Mouse (Mus musculus): ENCODE measurements around the gene Hspa8. TPM values are rescaled to one million over a fixed set of nuclear protein-coding genes. Genes with fewer than 3 reads are reported as not detected.
"Not testable (repeated sequence)": the region's sequence is repeated elsewhere in the genome, so short reads cannot be mapped to it uniquely, and the experiment has no call there.

Hspa8 gene
- polyA plus RNA-seq, 1 experiment from 2014 or later = 3,140 TPM

DNA sequence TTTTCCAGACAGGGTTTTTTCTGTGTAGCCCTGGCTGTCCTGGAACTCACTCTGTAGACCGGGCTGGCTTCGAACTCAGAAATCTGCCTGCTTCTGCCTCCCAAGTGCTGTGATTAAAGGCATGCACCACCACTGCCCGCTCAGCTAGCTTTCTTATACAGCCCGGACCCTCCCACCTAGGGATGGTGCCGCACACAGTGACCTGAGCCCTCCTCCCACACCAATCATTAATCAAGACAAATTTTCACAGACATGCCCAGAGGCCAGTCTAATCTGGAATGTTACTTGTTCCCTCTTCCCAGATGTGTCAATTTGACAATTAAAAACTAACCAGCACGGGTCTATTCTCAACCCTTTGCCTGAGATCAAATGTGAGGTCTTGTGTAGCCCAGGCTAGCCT is 27.6 kb upstream of the Hspa8 start:
- 77% methylated on average over 6 of the region's 6 CpGs for WGBS
- ATAC-seq (ENCODE audit: low FRiP score, low read depth); H3K36me3 ChIP-seq; H3K4me1 ChIP-seq (replicated peaks); H3K4me2 ChIP-seq; H3K27ac ChIP-seq (replicated peaks); H3K9me3 ChIP-seq; H3K9ac ChIP-seq; H3K4me3 ChIP-seq; H3K27me3 ChIP-seq: not testable (repeated sequence)

DNA sequence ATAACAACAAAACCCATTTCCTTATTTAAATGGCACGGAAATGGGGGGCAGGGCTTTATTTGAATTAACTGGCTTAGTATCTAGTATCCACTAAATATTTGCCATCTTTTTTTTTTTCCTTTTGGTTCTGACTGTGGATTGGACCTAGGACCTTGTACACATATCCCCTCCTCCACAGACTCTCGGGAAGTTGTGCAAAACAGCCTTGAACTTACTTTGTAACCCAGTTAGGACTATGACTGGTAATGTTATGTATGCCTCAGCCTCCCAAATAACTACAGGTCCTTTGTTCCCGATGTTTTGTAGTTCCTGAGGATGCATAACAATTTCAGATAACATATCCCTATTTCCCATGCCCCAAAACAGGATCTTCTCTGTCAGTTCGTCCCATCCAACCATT is 26.9 kb upstream of the Hspa8 start:
- H3K4me2 ChIP-seq = no peak overlapping the region
- no peaks in the 10 kb centered on the region for H3K9me3 ChIP-seq
- WGBS = 89% methylated on average over 4 of the region's 4 CpGs
- no peak for ATAC-seq (ENCODE audit: low FRiP score, low read depth)
- H3K4me3 ChIP-seq = no peak overlapping the region
- no peak overlapping the region for H3K9ac ChIP-seq
- no peak overlapping the region for H3K27ac ChIP-seq (replicated peaks)
- H3K27me3 ChIP-seq = no peaks in the 10 kb centered on the region
- H3K36me3 ChIP-seq = no peaks in the 10 kb centered on the region
- H3K4me1 ChIP-seq (replicated peaks) = no peaks in the 10 kb centered on the region

DNA sequence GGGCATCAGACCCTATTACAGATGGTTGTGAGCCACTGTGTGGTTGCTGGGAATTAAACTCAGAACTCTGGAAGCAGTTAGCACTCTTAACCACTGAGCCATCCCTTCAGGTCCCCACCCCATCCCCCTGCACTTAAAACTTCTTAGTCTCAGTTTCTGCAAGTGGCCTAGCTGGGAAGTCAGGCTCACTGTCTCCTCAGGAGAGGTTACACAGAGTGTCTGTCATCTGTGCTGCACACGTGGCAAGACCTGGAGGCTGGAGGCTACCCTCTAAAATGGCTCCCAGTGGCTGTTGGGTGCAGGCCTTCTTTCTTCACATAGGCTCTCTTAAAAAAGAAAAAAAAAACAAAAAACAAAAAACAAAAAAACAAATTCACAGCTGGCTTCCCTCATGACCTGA is 24.7 kb upstream of the Hspa8 start:
- no peak overlapping the region for H3K4me3 ChIP-seq
- no peaks in the 10 kb centered on the region for H3K36me3 ChIP-seq
- no peaks in the 10 kb centered on the region for H3K27me3 ChIP-seq
- H3K4me1 ChIP-seq (replicated peaks) = no peaks in the 10 kb centered on the region
- no peak overlapping the region for H3K9ac ChIP-seq
- no peak overlapping the region for H3K27ac ChIP-seq (replicated peaks)
- no peak for ATAC-seq (ENCODE audit: low FRiP score, low read depth)
- no peak overlapping the region for H3K4me2 ChIP-seq
- WGBS = 61% methylated on average over 1 of the region's 1 CpGs
- H3K9me3 ChIP-seq = no peaks in the 10 kb centered on the region

DNA sequence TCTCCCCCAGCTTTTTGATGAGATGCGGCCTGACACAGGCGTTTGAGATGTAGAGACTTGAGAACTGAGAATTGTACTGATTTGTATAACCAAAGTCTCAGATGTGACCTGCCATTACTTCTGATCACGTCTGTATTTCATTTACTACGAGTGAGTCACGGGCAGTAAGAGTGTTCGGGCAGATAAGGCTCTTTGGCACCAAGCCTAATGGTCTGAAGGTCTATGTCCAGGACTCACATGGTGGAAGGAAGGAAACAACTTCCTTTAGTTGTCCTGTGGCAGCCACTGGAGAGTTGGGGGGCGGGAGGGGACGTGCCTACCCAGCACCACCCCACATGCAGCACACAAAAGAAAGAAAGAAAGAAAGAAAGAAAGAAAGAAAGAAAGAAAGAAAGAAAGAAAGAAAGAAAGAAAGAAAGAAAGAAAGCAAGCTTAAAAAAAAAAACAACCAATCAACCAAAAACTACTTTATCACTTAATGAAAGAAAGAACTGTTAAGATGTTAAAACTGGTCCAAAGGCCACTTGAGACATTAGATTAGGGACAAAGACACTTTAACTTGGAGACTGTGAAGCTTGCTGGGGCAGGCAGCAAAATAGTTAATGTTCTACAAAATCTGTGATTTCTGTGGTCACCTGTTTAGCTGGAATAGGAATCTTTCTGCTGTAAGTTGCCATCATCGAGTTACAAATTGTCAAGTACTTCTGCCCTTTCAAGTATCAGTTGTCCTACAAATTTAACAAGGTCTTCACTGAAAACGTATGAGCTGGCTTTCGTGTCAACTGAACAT is 24.1 kb upstream of the Hspa8 start:
- no peaks in the 10 kb centered on the region for H3K9me3 ChIP-seq
- H3K9ac ChIP-seq = no peak overlapping the region
- no peak overlapping the region for H3K27ac ChIP-seq (replicated peaks)
- no peak overlapping the region for H3K4me3 ChIP-seq
- no peak for ATAC-seq (ENCODE audit: low FRiP score, low read depth)
- H3K36me3 ChIP-seq = no peaks in the 10 kb centered on the region
- 71% methylated on average over 11 of the region's 11 CpGs for WGBS
- H3K4me1 ChIP-seq (replicated peaks) = no peaks in the 10 kb centered on the region
- H3K4me2 ChIP-seq = no peak overlapping the region
- H3K27me3 ChIP-seq = no peaks in the 10 kb centered on the region

GRCm38 (mm10) chr9:40780111-40780510 is 20.7 kb upstream of the Hspa8 start:
- Histone ChIP-seq H3K4me1 (replicated peaks) (peaks cover 14% of the 10 kb centered on the region), H3K36me3 (0 out of 2 replicates have a peak, but pooled peaks cover 4% of the 10 kb centered on the region), H3K27ac (replicated peaks) (no peak overlapping the region), H3K9me3 (no peaks in the 10 kb centered on the region), H3K27me3 (no peaks in the 10 kb centered on the region), H3K9ac (no peak overlapping the region), H3K4me2 (no peak overlapping the region), H3K4me3 (no peak overlapping the region)
- no peak for ATAC-seq (ENCODE audit: low FRiP score, low read depth)
- 69% methylated on average over 3 of the region's 3 CpGs for WGBS

DNA sequence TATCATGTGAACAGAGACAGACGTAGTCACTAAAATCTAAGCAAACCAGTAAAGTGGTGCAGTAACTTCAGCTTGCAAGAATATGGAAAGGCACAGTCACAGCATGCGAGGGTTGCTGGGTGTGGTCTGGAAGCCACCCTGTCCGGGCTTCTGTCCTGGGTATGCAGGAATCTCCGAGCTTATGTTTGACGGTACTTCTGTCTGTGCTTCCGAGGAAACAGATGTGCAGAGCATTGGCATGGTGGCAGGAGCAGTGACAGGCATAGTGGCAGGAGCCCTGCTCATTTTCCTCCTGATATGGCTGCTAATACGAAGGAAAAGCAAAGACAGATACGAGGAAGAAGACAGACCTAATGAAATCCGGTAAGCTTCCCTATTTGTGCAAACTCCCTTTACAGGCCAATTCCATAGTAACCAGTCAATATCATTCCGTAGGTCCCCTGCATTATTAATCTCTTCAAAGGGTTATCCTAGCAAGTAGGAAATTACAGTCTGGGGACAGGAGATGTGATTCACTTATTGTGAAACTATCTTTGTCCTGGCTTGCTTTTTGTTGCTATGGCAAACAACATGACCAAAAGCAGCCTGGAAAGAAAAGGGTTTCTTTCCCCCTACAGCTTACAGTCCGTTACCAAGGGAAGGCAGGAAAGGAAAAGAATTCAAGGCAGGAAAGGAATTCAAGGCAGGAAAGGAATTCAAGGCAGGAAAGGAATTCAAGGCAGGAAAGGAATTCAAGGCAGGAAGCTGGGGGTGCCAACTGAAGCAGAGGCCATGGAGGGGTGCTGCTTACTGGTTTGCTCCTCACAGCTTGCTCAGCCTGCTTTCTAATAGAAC is 19.7 kb upstream of the Hspa8 start:
- 63% methylated on average over 11 of the region's 11 CpGs for WGBS
- no peak overlapping the region for H3K9ac ChIP-seq
- H3K4me1 ChIP-seq (replicated peaks) = peaks cover 22% of the 10 kb centered on the region
- no peak overlapping the region for H3K4me2 ChIP-seq
- ATAC-seq (ENCODE audit: low FRiP score, low read depth) = no peak
- H3K27ac ChIP-seq (replicated peaks) = no peak overlapping the region
- no peak overlapping the region for H3K4me3 ChIP-seq
- H3K9me3 ChIP-seq = no peaks in the 10 kb centered on the region
- no peaks in the 10 kb centered on the region for H3K27me3 ChIP-seq
- H3K36me3 ChIP-seq = 0 out of 2 replicates have a peak, but pooled peaks cover 4% of the 10 kb centered on the region

DNA sequence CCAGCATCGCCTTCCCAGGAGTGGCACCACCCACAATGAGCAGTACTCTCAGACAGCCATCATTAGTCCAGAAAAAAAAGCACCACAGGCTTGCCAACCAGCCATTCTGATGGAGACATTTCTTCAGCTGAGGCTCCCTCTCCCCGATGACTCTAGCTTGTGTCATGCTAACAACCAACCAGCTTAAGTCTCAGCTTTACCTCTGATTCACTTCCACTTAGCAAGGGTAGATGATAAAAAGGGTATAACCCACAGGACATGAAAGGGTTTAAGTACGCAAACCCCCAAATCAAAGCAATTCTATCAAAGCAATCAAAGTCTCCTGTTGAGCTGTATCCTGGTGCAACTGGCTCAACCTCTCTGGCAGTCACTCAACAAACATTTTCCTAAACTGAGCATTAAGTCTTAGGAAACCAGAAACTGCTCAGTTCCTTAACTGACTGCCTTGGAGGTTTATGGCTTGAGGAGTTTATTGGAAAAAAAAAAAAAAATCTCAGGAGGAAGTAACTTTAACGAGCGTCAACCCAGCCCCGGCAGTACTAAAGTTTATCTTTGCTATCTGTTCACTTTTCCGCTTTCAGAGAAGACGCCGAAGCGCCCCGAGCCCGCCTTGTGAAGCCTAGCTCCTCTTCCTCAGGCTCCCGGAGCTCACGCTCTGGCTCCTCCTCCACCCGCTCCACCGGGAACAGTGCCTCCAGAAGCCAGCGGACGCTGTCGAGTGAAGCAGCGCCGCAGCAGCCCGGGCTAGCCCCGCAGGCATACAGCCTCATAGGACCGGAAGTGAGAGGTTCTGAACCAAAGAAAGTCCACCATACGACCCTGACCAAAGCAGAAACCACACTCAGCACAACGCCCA is 18.8 kb upstream of the Hspa8 start:
- 0 out of 2 replicates have a peak, but pooled peaks cover 4% of the 10 kb centered on the region for H3K36me3 ChIP-seq
- 46% methylated on average over 26 of the region's 26 CpGs for WGBS
- H3K4me3 ChIP-seq = no peak overlapping the region
- peak overlapping the region; percentile 21; the same call in 1 of the 2 replicates for H3K4me2 ChIP-seq
- no peak overlapping the region for H3K9ac ChIP-seq
- peaks cover 22% of the 10 kb centered on the region for H3K4me1 ChIP-seq (replicated peaks)
- H3K9me3 ChIP-seq = no peaks in the 10 kb centered on the region
- H3K27me3 ChIP-seq = no peaks in the 10 kb centered on the region
- ATAC-seq (ENCODE audit: low FRiP score, low read depth) = no peak; the same call in 1 of the 2 replicates
- no peak overlapping the region for H3K27ac ChIP-seq (replicated peaks)

DNA sequence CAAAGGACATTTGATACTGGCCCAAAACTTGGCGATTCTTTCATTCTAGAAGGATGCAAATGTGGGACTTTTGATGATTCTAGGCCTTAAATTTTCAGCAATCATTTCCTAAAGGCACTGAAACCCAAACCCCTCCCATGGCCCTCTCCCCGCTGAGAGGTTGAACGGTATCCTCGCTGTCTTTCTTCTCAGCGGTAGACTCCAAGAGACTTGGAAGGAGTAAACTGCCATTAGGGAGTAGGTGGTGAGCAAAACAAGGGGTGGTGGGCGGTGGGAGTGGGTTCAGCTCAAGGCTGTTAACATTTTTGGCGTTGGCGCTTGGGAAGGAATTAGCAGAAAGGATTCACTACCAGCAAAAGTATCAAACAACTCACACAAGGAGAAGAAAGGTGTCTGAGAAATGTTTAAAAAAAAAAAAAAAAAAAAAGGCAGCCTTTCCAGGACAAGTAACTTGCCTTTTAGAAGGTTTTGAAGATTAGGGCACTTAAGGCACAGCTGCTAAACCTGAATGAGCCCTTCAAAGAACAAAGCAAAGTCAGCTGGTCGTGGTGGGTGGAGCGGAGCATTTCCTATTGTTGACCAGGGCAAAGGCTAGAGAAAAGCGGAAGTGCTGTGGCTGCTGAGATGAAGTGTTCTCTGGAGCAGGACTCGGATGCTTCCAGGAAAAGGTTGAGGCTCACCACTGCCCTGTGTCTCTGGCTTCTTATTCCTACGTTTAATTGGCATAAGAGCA is 17.0 kb upstream of the Hspa8 start:
- H3K9ac ChIP-seq = no peak overlapping the region
- H3K36me3 ChIP-seq = 0 out of 2 replicates have a peak, but pooled peaks cover 4% of the 10 kb centered on the region
- 13% methylated on average over 13 of the region's 13 CpGs for WGBS
- peak overlapping the region; percentile 18; the same call in 1 of the 2 replicates for H3K4me2 ChIP-seq
- H3K27me3 ChIP-seq = no peaks in the 10 kb centered on the region
- no peak for ATAC-seq (ENCODE audit: low FRiP score, low read depth)
- H3K9me3 ChIP-seq = no peaks in the 10 kb centered on the region
- H3K4me3 ChIP-seq = no peak overlapping the region
- H3K4me1 ChIP-seq (replicated peaks) = peaks cover 22% of the 10 kb centered on the region
- peak overlapping the region; percentile 72 for H3K27ac ChIP-seq (replicated peaks)

DNA sequence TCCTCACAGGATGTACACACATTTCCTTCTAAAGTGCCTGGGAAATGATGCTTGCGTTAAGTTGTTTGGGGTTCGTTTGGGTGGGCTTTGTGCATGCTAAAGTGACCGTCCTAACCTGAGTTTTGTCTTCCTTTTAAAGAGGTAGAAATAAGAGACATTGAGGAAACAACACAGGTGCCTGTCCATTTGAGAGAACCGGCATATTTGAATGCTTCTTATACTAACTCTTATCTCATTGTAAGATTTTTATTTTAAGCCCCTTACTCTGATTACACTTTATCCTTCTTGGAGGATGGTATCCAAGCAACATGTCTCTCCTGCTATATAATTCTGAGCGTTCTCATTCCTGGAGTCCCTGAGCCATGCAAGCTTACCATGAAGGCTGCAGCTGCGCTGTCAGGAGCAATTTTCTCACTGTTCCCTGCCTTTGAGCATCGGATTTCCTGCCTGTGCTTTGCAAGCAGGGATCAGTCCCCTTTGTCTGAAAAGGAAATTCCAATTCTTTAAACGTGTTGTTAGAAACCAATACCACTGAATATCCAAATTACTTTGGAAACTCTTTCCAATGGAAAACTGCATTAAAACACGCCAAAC is 16.3 kb upstream of the Hspa8 start:
- 8% methylated on average over 9 of the region's 9 CpGs for WGBS

DNA sequence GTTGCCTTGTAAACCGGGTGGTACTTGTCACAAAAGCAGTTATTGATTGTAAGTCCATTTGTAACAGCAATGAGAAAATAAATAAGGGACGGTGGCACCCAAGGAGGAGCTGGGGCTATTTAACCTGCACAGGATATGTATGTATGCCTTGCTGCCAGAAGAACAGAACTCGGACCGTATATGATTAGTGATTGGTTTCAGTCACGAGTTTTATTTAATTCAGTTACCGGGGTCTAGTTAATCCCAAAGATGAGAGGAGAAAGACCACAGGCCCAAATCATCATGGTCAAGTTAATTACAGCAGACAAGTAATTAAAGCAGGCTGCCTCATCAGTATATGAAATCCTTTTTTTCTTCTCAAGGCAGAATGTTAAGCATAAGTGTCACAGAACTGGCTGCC is 15.3 kb upstream of the Hspa8 start:
- H3K27ac ChIP-seq (replicated peaks) = peak overlapping the region; percentile 55; the same call in 1 of the 2 replicates
- H3K4me2 ChIP-seq = no peak overlapping the region
- H3K9me3 ChIP-seq = no peaks in the 10 kb centered on the region
- H3K4me3 ChIP-seq = no peak overlapping the region
- peaks cover 22% of the 10 kb centered on the region for H3K4me1 ChIP-seq (replicated peaks)
- no peaks in the 10 kb centered on the region for H3K27me3 ChIP-seq
- WGBS = 43% methylated on average over 6 of the region's 6 CpGs
- no peak overlapping the region for H3K9ac ChIP-seq
- 0 out of 2 replicates have a peak, but pooled peaks cover 4% of the 10 kb centered on the region for H3K36me3 ChIP-seq
- no peak for ATAC-seq (ENCODE audit: low FRiP score, low read depth)

More for the DNA sequence above, 16.3 kb upstream of the Hspa8 start:
- Histone ChIP-seq H3K9me3 (no peaks in the 10 kb centered on the region), H3K4me3 (no peak overlapping the region), H3K4me2 (peak overlapping the region; percentile 18), H3K9ac (no peak overlapping the region), H3K27ac (replicated peaks) (peak overlapping the region; percentile 72), H3K4me1 (replicated peaks) (peaks cover 22% of the 10 kb centered on the region), H3K36me3 (0 out of 2 replicates have a peak, but pooled peaks cover 4% of the 10 kb centered on the region), H3K27me3 (no peaks in the 10 kb centered on the region)
- ATAC-seq (ENCODE audit: low FRiP score, low read depth) = peak; percentile 65; the same call in 1 of the 2 replicates

DNA sequence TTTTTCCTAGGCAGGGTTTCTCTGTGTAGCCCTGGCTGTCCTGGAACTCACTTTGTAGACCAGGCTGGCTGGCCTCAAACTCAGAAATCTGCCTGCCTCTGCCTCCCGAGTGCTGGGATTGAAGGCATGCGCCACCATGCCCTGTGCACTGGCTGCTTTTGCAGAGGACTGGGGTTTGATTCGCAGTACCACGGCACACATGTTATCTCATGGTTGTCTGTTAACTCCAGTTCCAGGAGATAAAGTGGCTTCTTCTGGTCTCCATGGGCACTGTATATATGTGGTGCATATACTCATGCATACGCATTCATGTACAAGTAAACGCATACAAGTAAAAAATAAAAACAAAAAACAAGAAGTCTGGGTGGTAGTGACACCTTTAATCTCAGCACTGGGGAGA is 14.0 kb upstream of the Hspa8 start:
- H3K4me1 ChIP-seq (replicated peaks) = peaks cover 22% of the 10 kb centered on the region
- ATAC-seq (ENCODE audit: low FRiP score, low read depth); H3K36me3 ChIP-seq; H3K27me3 ChIP-seq; H3K9me3 ChIP-seq; H3K4me2 ChIP-seq; H3K9ac ChIP-seq; H3K27ac ChIP-seq (replicated peaks); H3K4me3 ChIP-seq: not testable (repeated sequence)
- 96% methylated on average over 6 of the region's 6 CpGs for WGBS

Measured in hindbrain, embryonic 15.5 days (tissue).